Mouse (Mus musculus) kidney, postnatal 0 days (tissue): Measurements from ENCODE around the gene Tmem117. TPM values are rescaled to one million over a fixed set of nuclear protein-coding genes. Genes with fewer than 3 reads are reported as not detected.

ENCODE experiments used
- ATAC-seq: fragments of 200-750 bp; cut with Nextera tagmentation; replicated peaks from 2 replicates; pipeline ENCODE4 v1.8.0; 2017; ENCODE audit warnings: low read depth, moderate number of reproducible peaks, moderate TSS enrichment, moderate library complexity; ENCODE audit not compliant: low FRiP score
- DNase-seq: peaks from one replicate; pipeline ENCODE4 v3.0.0-alpha.2; 2016; ENCODE audit warnings: low spot score
- H3K27ac ChIP-seq: fragments of 300-500 bp; sonication (generic); 2 replicates; pipeline ENCODE4 v1.5.1; 2014; ENCODE audit warnings: mild to moderate bottlenecking
- H3K27me3 ChIP-seq: fragments of 300-500 bp; sonication (generic); 2 replicates; pipeline ENCODE4 v1.6.1; 2014; ENCODE audit warnings: low read length, mixed read lengths; ENCODE audit not compliant: insufficient read depth
- H3K36me3 ChIP-seq: fragments of 300-500 bp; sonication (generic); 2 replicates; pipeline ENCODE4 v1.6.1; 2014; ENCODE audit warnings: low read length, mixed read lengths; ENCODE audit not compliant: insufficient read depth
- H3K4me1 ChIP-seq: fragments of 300-500 bp; sonication (generic); replicated peaks from 2 replicates; pipeline ENCODE4 v1.6.1; 2014; ENCODE audit warnings: antibody characterized with exemption, low read length, mixed read lengths; ENCODE audit not compliant: insufficient read depth
- H3K4me2 ChIP-seq: fragments of 300-500 bp; sonication (generic); 2 replicates; pipeline ENCODE4 v1.6.1; 2014; ENCODE audit warnings: mild to moderate bottlenecking, low read length, moderate library complexity, mixed read lengths
- H3K4me3 ChIP-seq: fragments of 300-500 bp; sonication (generic); replicated peaks from 2 replicates; pipeline ENCODE4 v1.5.1; 2014; ENCODE audit warnings: low read depth, low read length
- H3K9ac ChIP-seq: fragments of 300-500 bp; sonication (generic); 2 replicates; pipeline ENCODE4 v1.6.1; 2014; ENCODE audit warnings: low read depth, low read length
- H3K9me3 ChIP-seq: fragments of 300-500 bp; sonication (generic); replicated peaks from 2 replicates; pipeline ENCODE4 v1.6.1; 2016; ENCODE audit warnings: low read length, inconsistent platforms, mixed read lengths
- CTCF ChIP-seq: IDR thresholded peaks from 2 replicates; pipeline ENCODE4 v1.5.1; 2016; ENCODE audit warnings: antibody characterized with exemption, low read depth, mild to moderate bottlenecking, moderate library complexity
- WGBS: fragments of 180-500 bp; shearing (Covaris S2); extraction: QIAGEN DNeasy Blood & Tissue Kit; methylation state at CpG from one replicate; pipeline ENCODE4 v1.1.7; 2014; 5-methylcytosine and 5-hydroxymethylcytosine counted together
- polyA plus RNA-seq: library from polyadenylated mRNA; unstranded; fragments of >200 nt; fragmentation: Nextera tagmentation; extraction: Ambion mirVana; gene quantifications from 2 replicates; pipeline ENCODE4 v1.2.1, GENCODE M21; 2015

The Tmem117 gene
- polyA plus RNA-seq, 1 experiment from 2014 or later = 24.3 TPM

DNA sequence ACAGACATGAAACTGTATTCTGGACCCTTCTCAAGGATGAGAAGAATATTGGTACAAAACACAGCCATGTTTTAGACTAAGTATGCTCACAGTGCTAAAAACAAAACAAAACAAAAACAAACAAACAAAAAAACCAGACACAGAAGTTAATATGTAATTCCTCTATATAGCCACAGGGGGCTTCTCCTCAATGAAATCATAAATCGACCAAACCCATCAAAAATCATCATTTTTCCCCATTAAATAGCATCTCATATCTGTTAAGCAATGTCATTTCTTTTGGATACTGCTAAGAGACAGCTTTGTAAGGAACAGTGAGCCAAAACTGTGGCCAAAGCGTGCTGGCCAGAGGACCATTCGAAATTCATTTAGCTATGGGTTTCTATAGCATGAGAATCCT is 206.6 kb downstream of the Tmem117 start:
- DNase-seq (no peak), ATAC-seq (no peak)
- Histone ChIP-seq H3K27me3 (no peaks in the 10 kb centered on the region), H3K9me3 (no peaks in the 10 kb centered on the region), H3K9ac (no peak overlapping the region), H3K36me3 (no peaks in the 10 kb centered on the region), H3K27ac (no peak overlapping the region), H3K4me1 (no peaks in the 10 kb centered on the region), H3K4me3 (no peak overlapping the region), H3K4me2 (no peak overlapping the region)
- TF ChIP-seq CTCF = peak; percentile 21; the same call in 1 of the 2 replicates
- WGBS = 88% methylated on average over 3 of the region's 3 CpGs

DNA sequence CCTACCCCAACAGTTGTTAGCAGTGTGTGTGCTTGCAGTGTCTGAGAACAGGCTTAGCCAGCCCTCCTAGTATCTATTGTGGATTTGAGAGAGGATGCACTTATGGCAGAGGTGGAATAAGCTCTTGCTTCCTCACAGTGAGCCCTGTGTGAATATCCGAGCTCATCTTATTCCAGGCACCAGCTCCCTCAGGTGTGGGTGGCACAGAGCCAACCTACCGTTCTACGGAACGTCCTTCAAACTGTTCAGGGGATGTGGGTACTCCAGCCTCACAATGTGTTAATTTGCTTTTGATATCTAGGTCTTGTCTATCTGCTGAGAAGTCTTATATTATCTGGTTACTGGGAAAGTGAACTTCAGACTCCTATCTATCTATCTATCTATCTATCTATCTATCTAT is 209.6 kb downstream of the Tmem117 start:
- Histone ChIP-seq H3K4me2 (no peak overlapping the region), H3K27ac (no peak overlapping the region), H3K36me3 (no peaks in the 10 kb centered on the region), H3K27me3 (no peaks in the 10 kb centered on the region), H3K4me1 (no peaks in the 10 kb centered on the region), H3K9ac (no peak overlapping the region), H3K9me3 (no peaks in the 10 kb centered on the region), H3K4me3 (no peak overlapping the region)
- 78% methylated on average over 4 of the region's 4 CpGs for whole genome bisulfite sequencing
- DNase-seq (no peak), ATAC-seq (no peak)
- TF ChIP-seq CTCF = no peak

DNA sequence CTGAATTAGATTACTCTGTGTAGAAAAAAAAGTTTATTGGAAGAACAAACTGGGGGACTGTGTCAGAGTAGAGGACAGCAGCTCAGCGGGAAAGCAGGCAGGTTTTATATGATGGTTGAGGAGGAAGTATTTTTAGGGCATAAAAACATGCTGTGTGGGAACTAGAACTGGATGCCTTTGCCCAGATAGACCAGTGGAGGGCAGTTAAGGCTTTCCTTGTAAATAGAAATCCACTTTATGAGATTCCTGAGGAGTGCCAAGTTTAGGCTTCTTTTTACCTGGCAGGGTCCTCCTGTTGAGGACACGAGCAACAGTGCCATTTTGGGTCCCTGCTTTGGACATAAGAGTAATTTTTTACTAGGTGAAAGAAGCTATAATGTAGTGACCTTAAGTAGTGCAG is 218.5 kb downstream of the Tmem117 start:
- peak; percentile 27; the same call in 1 of the 2 replicates for TF ChIP-seq CTCF
- WGBS = 62% methylated on average over 2 of the region's 2 CpGs

DNA sequence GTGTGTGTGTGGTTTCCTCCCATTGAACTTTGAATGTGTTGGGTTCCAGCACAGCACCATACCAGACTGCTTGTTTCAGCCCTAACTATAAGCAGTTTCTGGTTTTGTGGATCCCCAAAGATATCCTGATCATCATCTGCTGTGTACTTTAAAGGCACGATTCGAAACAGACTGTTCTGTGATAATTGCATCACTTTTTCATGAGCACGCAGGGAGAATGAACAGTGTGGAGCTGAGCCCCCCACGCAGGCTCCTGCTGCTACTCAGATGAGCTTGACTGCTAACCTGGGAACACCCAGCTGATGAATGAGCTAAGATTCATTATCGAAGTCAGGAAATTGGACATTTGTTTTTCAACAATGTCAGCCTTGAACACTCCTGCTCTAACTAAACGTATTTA is 230.6 kb downstream of the Tmem117 start:
- TF ChIP-seq CTCF = no peak
- Histone ChIP-seq H3K27ac (no peak overlapping the region), H3K9ac (no peak overlapping the region), H3K27me3 (no peaks in the 10 kb centered on the region), H3K4me1 (no peaks in the 10 kb centered on the region), H3K4me2 (no peak overlapping the region), H3K9me3 (no peaks in the 10 kb centered on the region), H3K36me3 (no peaks in the 10 kb centered on the region), H3K4me3 (no peak overlapping the region)
- WGBS = 74% methylated on average over 6 of the region's 6 CpGs
- DNase-seq = no peak
- ATAC-seq = no peak

More for the DNA sequence above, 218.5 kb downstream of the Tmem117 start:
- ATAC-seq (no peak), DNase-seq (peak; percentile 16)
- H3K27ac ChIP-seq = no peak overlapping the region
- H3K27me3 ChIP-seq = no peaks in the 10 kb centered on the region
- H3K9ac ChIP-seq = no peak overlapping the region
- no peaks in the 10 kb centered on the region for H3K9me3 ChIP-seq
- no peak overlapping the region for H3K4me2 ChIP-seq
- H3K36me3 ChIP-seq = no peaks in the 10 kb centered on the region
- H3K4me1 ChIP-seq = no peaks in the 10 kb centered on the region
- no peak overlapping the region for H3K4me3 ChIP-seq

- no peak for ATAC-seq
- no peak overlapping the region for H3K4me2 ChIP-seq
- no peaks in the 10 kb centered on the region for H3K36me3 ChIP-seq
- 96% methylated on average over 2 of the region's 2 CpGs for WGBS
- H3K27me3 ChIP-seq = no peaks in the 10 kb centered on the region
- no peak for DNase-seq
- no peak overlapping the region for H3K27ac ChIP-seq
- no peak for TF ChIP-seq CTCF
- H3K4me3 ChIP-seq = no peak overlapping the region
- H3K9ac ChIP-seq = no peak overlapping the region
- H3K9me3 ChIP-seq = no peaks in the 10 kb centered on the region
- H3K4me1 ChIP-seq = no peaks in the 10 kb centered on the region
Observed at GRCm38 (mm10) chr15:94861173-94861572, 232.1 kb downstream of the Tmem117 start.

- Histone ChIP-seq H3K9me3 (no peaks in the 10 kb centered on the region), H3K27me3 (no peaks in the 10 kb centered on the region), H3K9ac (no peak overlapping the region), H3K4me3 (no peak overlapping the region), H3K36me3 (no peaks in the 10 kb centered on the region), H3K27ac (no peak overlapping the region), H3K4me1 (no peaks in the 10 kb centered on the region), H3K4me2 (no peak overlapping the region)
- WGBS = 47% methylated on average over 1 of the region's 1 CpGs
- no peak for DNase-seq
- TF ChIP-seq CTCF = no peak
- no peak for ATAC-seq
Observed at GRCm38 (mm10) chr15:94864134-94864533, 235.1 kb downstream of the Tmem117 start.

DNA sequence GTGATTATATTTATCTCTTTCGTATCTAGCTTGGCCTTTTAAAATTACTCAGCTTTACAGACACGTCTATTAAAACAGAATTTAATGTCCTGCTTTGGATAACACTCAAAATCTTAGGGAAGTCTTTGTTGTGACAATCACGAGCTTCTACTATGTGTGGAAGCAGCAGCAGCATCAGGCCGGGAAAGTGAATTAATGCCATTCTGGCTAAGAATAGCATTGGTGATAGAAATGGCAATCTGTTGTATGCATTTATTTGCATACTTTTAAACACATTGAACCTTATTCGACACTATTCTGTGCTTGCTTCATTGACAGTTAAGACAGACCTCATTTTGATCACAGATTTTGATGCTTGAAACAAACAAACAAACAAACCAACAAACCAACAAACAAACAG is 239.3 kb downstream of the Tmem117 start:
- Histone ChIP-seq H3K9me3 (no peaks in the 10 kb centered on the region), H3K4me2 (no peak overlapping the region), H3K4me1 (no peaks in the 10 kb centered on the region), H3K27ac (no peak overlapping the region), H3K36me3 (no peaks in the 10 kb centered on the region), H3K9ac (no peak overlapping the region), H3K4me3 (no peak overlapping the region), H3K27me3 (no peaks in the 10 kb centered on the region)
- TF ChIP-seq CTCF = no peak
- ATAC-seq (no peak), DNase-seq (no peak)
- 73% methylated on average over 5 of the region's 5 CpGs for WGBS
